Mouse (Mus musculus): ENCODE measurements around the gene Nrcam. TPM values are rescaled to one million over a fixed set of nuclear protein-coding genes. Genes with fewer than 3 reads are reported as not detected.
"Not testable (repeated sequence)": the region's sequence is repeated elsewhere in the genome, so short reads cannot be mapped to it uniquely, and the experiment has no call there.

Nrcam gene
- 5.0 and 5.2 TPM in 2 replicates for polyA plus RNA-seq (2015; fragmentation: Nextera tagmentation; extraction: Ambion mirVana)

GRCm38 (mm10) chr12:44328381-44329315, at the start of gene Nrcam:
TSS of gene Nrcam (plus strand) at chr12:44328885.
- Histone ChIP-seq H3K36me3 (no peaks in the 10 kb centered on the region), H3K9me3 (no peaks in the 10 kb centered on the region), H3K4me1 (peaks cover 11% of the 10 kb centered on the region), H3K9ac (peak within 1 kb of the TSS; percentile 13), H3K27me3 (replicated peaks) (peaks cover 13% of the 10 kb centered on the region), H3K27ac (no peak within 1 kb of the TSS), H3K4me3 (replicated peaks) (peak within 1 kb of the TSS; percentile 59), H3K4me2 (peak within 1 kb of the TSS; percentile 99)
- 3% methylated on average over 70 of the region's 74 CpGs for WGBS
- peak; percentile 59; the same call in 1 of the 2 replicates for ATAC-seq (ENCODE audit: insufficient read depth, low FRiP score, low read depth)

GRCm38 (mm10) chr12:44280147-44280546, 48.5 kb upstream of the Nrcam start:
- WGBS: 73% methylated on average over 2 of the region's 2 CpGs
- not testable (repeated sequence) for H3K9ac ChIP-seq; H3K27ac ChIP-seq; H3K4me1 ChIP-seq; H3K4me3 ChIP-seq (replicated peaks); ATAC-seq (ENCODE audit: insufficient read depth, low FRiP score, low read depth); H3K27me3 ChIP-seq (replicated peaks); H3K9me3 ChIP-seq; H3K36me3 ChIP-seq; H3K4me2 ChIP-seq

GRCm38 (mm10) chr12:44281534-44281933, 47.2 kb upstream of the Nrcam start:
- Histone ChIP-seq H3K9ac (no peak overlapping the region), H3K4me2 (no peak overlapping the region), H3K4me1 (no peaks in the 10 kb centered on the region), H3K36me3 (0 out of 2 replicates have a peak, but pooled peaks cover 6% of the 10 kb centered on the region), H3K4me3 (replicated peaks) (no peak overlapping the region), H3K27me3 (replicated peaks) (no peaks in the 10 kb centered on the region), H3K9me3 (no peaks in the 10 kb centered on the region), H3K27ac (no peak overlapping the region)
- ATAC-seq (ENCODE audit: insufficient read depth, low FRiP score, low read depth): peak; percentile 78; the same call in 1 of the 2 replicates
- 74% methylated on average over 3 of the region's 3 CpGs for WGBS

- Histone ChIP-seq H3K27me3 (replicated peaks) (no peaks in the 10 kb centered on the region), H3K4me2 (no peak overlapping the region), H3K27ac (no peak overlapping the region), H3K4me1 (no peaks in the 10 kb centered on the region), H3K4me3 (replicated peaks) (no peak overlapping the region), H3K9me3 (no peaks in the 10 kb centered on the region), H3K36me3 (0 out of 2 replicates have a peak, but pooled peaks cover 6% of the 10 kb centered on the region), H3K9ac (no peak overlapping the region)
- no peak for ATAC-seq (ENCODE audit: insufficient read depth, low FRiP score, low read depth)
- 60% methylated on average over 9 of the region's 9 CpGs for WGBS
These were observed 45.3 kb upstream of the Nrcam start for GRCm38 (mm10) chr12:44283378-44283777.

GRCm38 (mm10) chr12:44286992-44287391, 41.7 kb upstream of the Nrcam start:
- Histone ChIP-seq H3K9me3 (no peaks in the 10 kb centered on the region), H3K9ac (no peak overlapping the region), H3K27me3 (replicated peaks) (no peaks in the 10 kb centered on the region), H3K4me3 (replicated peaks) (no peak overlapping the region), H3K4me1 (no peaks in the 10 kb centered on the region), H3K27ac (no peak overlapping the region), H3K4me2 (no peak overlapping the region), H3K36me3 (0 out of 2 replicates have a peak, but pooled peaks cover 10% of the 10 kb centered on the region)
- no peak for ATAC-seq (ENCODE audit: insufficient read depth, low FRiP score, low read depth)
- 89% methylated on average over 8 of the region's 8 CpGs for WGBS

- no peak overlapping the region for H3K9ac ChIP-seq
- H3K9me3 ChIP-seq: no peaks in the 10 kb centered on the region
- no peak overlapping the region for H3K4me3 ChIP-seq (replicated peaks)
- no peaks in the 10 kb centered on the region for H3K4me1 ChIP-seq
- no peak for ATAC-seq (ENCODE audit: insufficient read depth, low FRiP score, low read depth)
- H3K36me3 ChIP-seq: 0 out of 2 replicates have a peak, but pooled peaks cover 3% of the 10 kb centered on the region
- H3K4me2 ChIP-seq: no peak overlapping the region
- H3K27ac ChIP-seq: no peak overlapping the region
- H3K27me3 ChIP-seq (replicated peaks): no peaks in the 10 kb centered on the region
These were observed 36.4 kb upstream of the Nrcam start for GRCm38 (mm10) chr12:44292281-44292680.

- Histone ChIP-seq H3K9ac (no peak overlapping the region), H3K4me1 (no peaks in the 10 kb centered on the region), H3K27ac (no peak overlapping the region), H3K36me3 (peaks cover 4% of the 10 kb centered on the region; the same call in 1 of the 2 replicates), H3K27me3 (replicated peaks) (no peaks in the 10 kb centered on the region), H3K9me3 (no peaks in the 10 kb centered on the region), H3K4me3 (replicated peaks) (no peak overlapping the region), H3K4me2 (no peak overlapping the region)
- ATAC-seq (ENCODE audit: insufficient read depth, low FRiP score, low read depth): no peak
These were observed 27.9 kb upstream of the Nrcam start for GRCm38 (mm10) chr12:44300793-44301192.

GRCm38 (mm10) chr12:44304012-44304411, 24.7 kb upstream of the Nrcam start:
- ATAC-seq (ENCODE audit: insufficient read depth, low FRiP score, low read depth): no peak
- no peak overlapping the region for H3K4me3 ChIP-seq (replicated peaks)
- H3K9me3 ChIP-seq: no peaks in the 10 kb centered on the region
- H3K4me1 ChIP-seq: no peaks in the 10 kb centered on the region
- H3K27ac ChIP-seq: no peak overlapping the region
- H3K9ac ChIP-seq: no peak overlapping the region
- WGBS: 90% methylated on average over 1 of the region's 1 CpGs
- no peak overlapping the region for H3K4me2 ChIP-seq
- peaks cover 12% of the 10 kb centered on the region; the same call in 1 of the 2 replicates for H3K36me3 ChIP-seq
- no peaks in the 10 kb centered on the region for H3K27me3 ChIP-seq (replicated peaks)

- H3K4me2 ChIP-seq: no peak overlapping the region
- no peak overlapping the region for H3K27ac ChIP-seq
- peaks cover 12% of the 10 kb centered on the region; the same call in 1 of the 2 replicates for H3K36me3 ChIP-seq
- no peak overlapping the region for H3K4me3 ChIP-seq (replicated peaks)
- no peak for ATAC-seq (ENCODE audit: insufficient read depth, low FRiP score, low read depth)
- H3K4me1 ChIP-seq: no peaks in the 10 kb centered on the region
- H3K27me3 ChIP-seq (replicated peaks): no peaks in the 10 kb centered on the region
- no peak overlapping the region for H3K9ac ChIP-seq
- WGBS: 75% methylated on average over 5 of the region's 5 CpGs
- no peaks in the 10 kb centered on the region for H3K9me3 ChIP-seq
These were observed 23.8 kb upstream of the Nrcam start for GRCm38 (mm10) chr12:44304869-44305268.

- no peak overlapping the region for H3K9ac ChIP-seq
- no peaks in the 10 kb centered on the region for H3K27me3 ChIP-seq (replicated peaks)
- no peak overlapping the region for H3K27ac ChIP-seq
- no peaks in the 10 kb centered on the region for H3K4me1 ChIP-seq
- H3K9me3 ChIP-seq: no peaks in the 10 kb centered on the region
- 87% methylated on average over 3 of the region's 3 CpGs for WGBS
- ATAC-seq (ENCODE audit: insufficient read depth, low FRiP score, low read depth): no peak
- H3K36me3 ChIP-seq: peaks cover 12% of the 10 kb centered on the region
- no peak overlapping the region for H3K4me2 ChIP-seq
- no peak overlapping the region for H3K4me3 ChIP-seq (replicated peaks)
These were observed 20.5 kb upstream of the Nrcam start for GRCm38 (mm10) chr12:44308221-44308620.

GRCm38 (mm10) chr12:44315212-44315611, 13.5 kb upstream of the Nrcam start:
- H3K4me1 ChIP-seq: no peaks in the 10 kb centered on the region
- H3K4me2 ChIP-seq: no peak overlapping the region
- no peak overlapping the region for H3K9ac ChIP-seq
- no peaks in the 10 kb centered on the region; the same call in 1 of the 2 replicates for H3K36me3 ChIP-seq
- no peak overlapping the region for H3K4me3 ChIP-seq (replicated peaks)
- no peaks in the 10 kb centered on the region for H3K27me3 ChIP-seq (replicated peaks)
- H3K27ac ChIP-seq: no peak overlapping the region
- WGBS: 79% methylated on average over 2 of the region's 2 CpGs
- no peaks in the 10 kb centered on the region for H3K9me3 ChIP-seq
- ATAC-seq (ENCODE audit: insufficient read depth, low FRiP score, low read depth): no peak

- Histone ChIP-seq H3K27ac (no peak overlapping the region), H3K4me3 (replicated peaks) (no peak overlapping the region), H3K36me3 (no peaks in the 10 kb centered on the region), H3K4me1 (peaks cover 7% of the 10 kb centered on the region), H3K27me3 (replicated peaks) (peaks cover 9% of the 10 kb centered on the region), H3K4me2 (no peak overlapping the region), H3K9ac (no peak overlapping the region), H3K9me3 (no peaks in the 10 kb centered on the region)
- ATAC-seq (ENCODE audit: insufficient read depth, low FRiP score, low read depth): no peak
These were observed 3.6 kb upstream of the Nrcam start for GRCm38 (mm10) chr12:44325091-44325490.
